Mouse (Mus musculus) heart, embryonic 12.5 days (tissue): Measurements from ENCODE around the gene Shroom4. TPM values are rescaled to one million over a fixed set of nuclear protein-coding genes. Genes with fewer than 3 reads are reported as not detected.

ENCODE experiments used
- ATAC-seq: fragments of 200-750 bp; cut with Nextera tagmentation; 2 replicates; pipeline ENCODE4 v1.8.0; 2017; ENCODE audit warnings: moderate TSS enrichment, moderate library complexity; ENCODE audit not compliant: insufficient number of reproducible peaks, low FRiP score
- H3K27ac ChIP-seq: fragments of 300-500 bp; sonication (generic); 2 replicates; pipeline ENCODE4 v1.5.1; 2016; ENCODE audit warnings: mild to moderate bottlenecking, moderate library complexity; ENCODE audit not compliant: poor library complexity, severe bottlenecking
- H3K27me3 ChIP-seq: fragments of 300-500 bp; sonication (generic); replicated peaks from 2 replicates; pipeline ENCODE4 v1.6.1; 2016; ENCODE audit warnings: mild to moderate bottlenecking, moderate library complexity
- H3K36me3 ChIP-seq: fragments of 300-500 bp; sonication (generic); 2 replicates; pipeline ENCODE4 v1.6.1; 2016; ENCODE audit warnings: mild to moderate bottlenecking, moderate library complexity
- H3K4me1 ChIP-seq: fragments of 300-500 bp; sonication (generic); replicated peaks from 2 replicates; pipeline ENCODE4 v1.6.1; 2016; ENCODE audit warnings: mild to moderate bottlenecking
- H3K4me2 ChIP-seq: fragments of 300-500 bp; sonication (generic); 2 replicates; pipeline ENCODE4 v1.6.1; 2016; ENCODE audit warnings: mild to moderate bottlenecking, moderate library complexity
- H3K4me3 ChIP-seq: fragments of 300-500 bp; sonication (generic); 2 replicates; pipeline ENCODE4 v1.5.1; 2016; ENCODE audit warnings: mild to moderate bottlenecking
- H3K9ac ChIP-seq: fragments of 300-500 bp; sonication (generic); 2 replicates; pipeline ENCODE4 v1.6.1; 2016; ENCODE audit warnings: mild to moderate bottlenecking, moderate library complexity
- H3K9me3 ChIP-seq: fragments of 300-500 bp; sonication (generic); replicated peaks from 2 replicates; pipeline ENCODE4 v1.6.1; 2016; ENCODE audit warnings: mild to moderate bottlenecking, moderate library complexity
- WGBS: fragments of 180-500 bp; shearing (Covaris S2); methylation state at CpG from one replicate; pipeline ENCODE4 v1.1.7; 2016; 5-methylcytosine and 5-hydroxymethylcytosine counted together
- polyA plus RNA-seq: library from polyadenylated mRNA; unstranded; fragments of >200 nt; fragmentation: Nextera tagmentation; extraction: Ambion mirVana; gene quantifications from 2 replicates; pipeline ENCODE4 v1.2.1, GENCODE M21; 2016

The Shroom4 gene
- polyA plus RNA-seq, 1 experiment from 2014 or later = 6.0 TPM

DNA sequence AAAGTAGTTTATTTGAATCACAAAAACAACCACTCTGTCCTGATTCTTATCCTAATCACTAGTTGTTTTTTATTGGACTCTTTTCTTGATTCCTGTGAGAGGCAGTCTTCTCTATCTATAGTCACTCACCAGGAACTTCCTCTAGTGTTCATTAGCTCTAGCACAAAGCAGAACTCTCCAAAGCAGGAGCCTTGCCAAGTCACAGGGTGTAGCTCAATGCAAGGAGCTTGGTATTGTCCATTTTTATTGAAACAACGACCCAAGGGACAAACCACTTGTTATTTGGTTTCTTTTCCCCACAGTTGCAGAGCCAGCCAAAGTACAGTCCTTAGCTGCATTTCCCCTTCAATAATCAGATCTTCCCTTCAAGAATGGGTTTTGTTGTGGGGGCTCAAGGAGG is 181.5 kb downstream of the Shroom4 start:
- H3K4me3 ChIP-seq = no peak overlapping the region
- no peak for ATAC-seq
- no peaks in the 10 kb centered on the region for H3K9me3 ChIP-seq
- H3K36me3 ChIP-seq = peaks cover 22% of the 10 kb centered on the region
- no peaks in the 10 kb centered on the region for H3K27me3 ChIP-seq
- H3K4me2 ChIP-seq = no peak overlapping the region
- H3K4me1 ChIP-seq = no peaks in the 10 kb centered on the region
- 60% methylated on average over 1 of the region's 1 CpGs for WGBS
- no peak overlapping the region for H3K9ac ChIP-seq
- H3K27ac ChIP-seq = no peak overlapping the region

DNA sequence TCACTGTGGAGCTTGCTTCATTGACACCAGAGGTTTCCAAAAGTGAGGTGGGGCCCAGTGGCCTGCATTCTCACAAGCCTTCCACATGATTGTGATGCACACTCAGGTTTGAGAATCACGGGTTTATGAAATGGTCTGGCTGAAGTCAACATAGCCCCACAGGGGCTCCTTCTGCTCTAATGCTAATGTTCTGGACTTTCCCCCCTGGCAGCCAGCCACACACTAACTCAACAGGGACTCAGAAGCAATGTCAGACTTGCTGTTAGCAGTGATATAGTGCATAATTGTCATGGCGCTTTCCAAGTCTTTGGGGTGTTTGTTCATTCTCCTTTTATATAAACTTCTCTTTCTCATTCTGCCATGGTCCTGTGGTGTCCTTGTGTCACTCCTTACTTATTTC is 183.0 kb downstream of the Shroom4 start:
- 86% methylated on average over 2 of the region's 2 CpGs for WGBS
- no peak overlapping the region for H3K4me2 ChIP-seq
- H3K36me3 ChIP-seq = peaks cover 22% of the 10 kb centered on the region
- no peaks in the 10 kb centered on the region for H3K9me3 ChIP-seq
- no peak overlapping the region for H3K9ac ChIP-seq
- no peak overlapping the region for H3K4me3 ChIP-seq
- no peak overlapping the region for H3K27ac ChIP-seq
- no peaks in the 10 kb centered on the region for H3K4me1 ChIP-seq
- no peaks in the 10 kb centered on the region for H3K27me3 ChIP-seq
- no peak for ATAC-seq

DNA sequence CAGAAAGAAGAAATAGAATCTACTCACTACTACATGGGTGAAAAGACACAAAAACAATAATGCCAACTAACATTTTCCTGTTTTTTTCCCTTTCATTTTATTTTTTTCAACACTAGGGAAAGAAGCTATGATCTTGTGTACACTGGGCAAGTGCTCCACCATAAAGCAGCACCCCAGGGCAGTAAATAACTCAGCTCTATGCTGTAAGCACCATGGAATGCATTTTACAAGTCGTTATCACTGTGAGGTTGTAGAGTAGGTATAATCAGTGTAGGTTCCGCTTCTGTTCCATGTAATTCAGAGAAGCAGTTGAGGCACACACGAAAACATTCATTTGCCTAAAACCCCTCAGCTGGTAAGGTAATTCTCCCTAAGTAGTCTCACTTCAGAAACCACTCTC is 194.5 kb downstream of the Shroom4 start:
- no peak overlapping the region for H3K9ac ChIP-seq
- H3K4me2 ChIP-seq = no peak overlapping the region
- H3K9me3 ChIP-seq = no peaks in the 10 kb centered on the region
- no peak overlapping the region for H3K4me3 ChIP-seq
- no peak overlapping the region for H3K27ac ChIP-seq
- no peak for ATAC-seq
- no peaks in the 10 kb centered on the region for H3K4me1 ChIP-seq
- H3K36me3 ChIP-seq = no peaks in the 10 kb centered on the region
- H3K27me3 ChIP-seq = no peaks in the 10 kb centered on the region
- WGBS = 62% methylated on average over 3 of the region's 3 CpGs

DNA sequence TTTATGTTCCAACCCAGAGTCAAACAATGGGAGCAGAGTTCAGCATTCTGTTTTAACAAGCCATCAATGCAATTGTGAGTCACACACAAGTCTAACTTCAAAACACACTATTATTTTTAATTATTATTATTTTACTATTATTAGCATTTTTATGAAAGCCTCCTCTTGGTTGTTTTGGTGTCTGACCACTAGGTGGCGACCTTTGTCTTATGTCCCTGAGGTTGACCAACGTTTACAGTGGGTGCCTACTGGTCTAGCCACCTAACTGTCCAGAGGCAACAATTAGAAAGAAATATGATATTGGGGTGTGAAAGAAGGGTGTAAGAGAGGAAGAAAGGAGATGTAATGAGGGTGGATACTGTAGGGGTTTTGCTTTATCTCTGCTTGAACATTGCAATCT is 254.4 kb downstream of the Shroom4 start:
- H3K4me3 ChIP-seq = no peak overlapping the region
- no peak overlapping the region for H3K9ac ChIP-seq
- WGBS = 5% methylated on average over 2 of the region's 2 CpGs
- no peak overlapping the region for H3K27ac ChIP-seq
- no peaks in the 10 kb centered on the region for H3K4me1 ChIP-seq
- no peaks in the 10 kb centered on the region for H3K9me3 ChIP-seq
- H3K27me3 ChIP-seq = no peaks in the 10 kb centered on the region
- no peak overlapping the region for H3K4me2 ChIP-seq
- no peak for ATAC-seq
- no peaks in the 10 kb centered on the region for H3K36me3 ChIP-seq

DNA sequence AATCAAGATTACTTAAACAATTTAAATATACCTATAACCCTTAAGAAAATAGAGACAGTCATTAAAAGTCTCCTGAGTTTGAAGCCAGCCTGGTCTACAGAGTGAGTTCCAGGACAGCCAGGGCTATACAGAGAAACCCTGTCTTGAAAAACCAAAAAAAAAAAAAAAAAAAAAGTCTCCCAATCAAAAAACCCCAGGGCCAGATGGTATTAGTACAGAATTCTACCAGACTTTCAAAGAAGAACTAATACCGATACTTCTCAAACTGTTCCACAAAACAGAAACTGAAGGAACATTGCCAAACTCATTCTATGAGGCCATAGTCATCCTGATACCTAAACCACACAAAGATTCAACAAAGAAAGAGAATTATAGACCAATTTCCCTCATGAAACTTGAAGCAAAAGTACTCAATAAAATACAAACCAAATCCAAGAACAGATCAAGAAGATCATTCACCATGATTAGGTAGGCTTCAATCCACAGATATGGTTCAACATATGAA is 259.2 kb downstream of the Shroom4 start:
- Histone ChIP-seq H3K27me3 (no peaks in the 10 kb centered on the region), H3K9me3 (no peaks in the 10 kb centered on the region), H3K4me3 (no peak overlapping the region), H3K27ac (no peak overlapping the region), H3K36me3 (no peaks in the 10 kb centered on the region), H3K9ac (no peak overlapping the region), H3K4me2 (no peak overlapping the region), H3K4me1 (no peaks in the 10 kb centered on the region)
- 86% methylated on average over 1 of the region's 1 CpGs for WGBS
- no peak for ATAC-seq

Other genes with a start within 250 kb of the Shroom4 start
- 5.0 and 5.9 TPM in 2 replicates for gene Nudt10, start 226.8 kb upstream of the Shroom4 start, polyA plus RNA-seq
- 0.89 and 0.90 TPM in 2 replicates for gene Bmp15, start 79.1 kb upstream of the Shroom4 start, polyA plus RNA-seq